Mouse (Mus musculus) hindbrain, embryonic 13.5 days (tissue): ENCODE measurements around the gene Hoxd13. TPM values are rescaled to one million over a fixed set of nuclear protein-coding genes. Genes with fewer than 3 reads are reported as not detected.
A peak's percentile ranks its signal among the peaks of the same experiment; 100 is the strongest.

Experiments used
- ATAC-seq: fragments of 200-750 bp; cut with Nextera tagmentation; 2 replicates; pipeline ENCODE4 v1.8.0; 2017; ENCODE audit warnings: moderate TSS enrichment; ENCODE audit not compliant: low FRiP score
- H3K27ac ChIP-seq: fragments of 300-500 bp; sonication (generic); 2 replicates; pipeline ENCODE4 v1.5.1; 2015; ENCODE audit warnings: inconsistent platforms, mild to moderate bottlenecking, moderate library complexity
- H3K27me3 ChIP-seq: fragments of 300-500 bp; sonication (generic); 2 replicates; pipeline ENCODE4 v1.6.1; 2015; ENCODE audit warnings: mild to moderate bottlenecking, inconsistent platforms
- H3K36me3 ChIP-seq: fragments of 300-500 bp; sonication (generic); 2 replicates; pipeline ENCODE4 v1.6.1; 2015; ENCODE audit warnings: mild to moderate bottlenecking, inconsistent platforms
- H3K4me1 ChIP-seq: fragments of 300-500 bp; sonication (generic); replicated peaks from 2 replicates; pipeline ENCODE4 v1.6.1; 2015; ENCODE audit warnings: inconsistent platforms
- H3K4me2 ChIP-seq: fragments of 300-500 bp; sonication (generic); 2 replicates; pipeline ENCODE4 v1.6.1; 2015; ENCODE audit warnings: inconsistent platforms, mild to moderate bottlenecking, moderate library complexity
- H3K4me3 ChIP-seq: fragments of 300-500 bp; sonication (generic); 2 replicates; pipeline ENCODE4 v1.5.1; 2015; ENCODE audit warnings: mild to moderate bottlenecking, inconsistent platforms
- H3K9ac ChIP-seq: fragments of 300-500 bp; sonication (generic); 2 replicates; pipeline ENCODE4 v1.6.1; 2015; ENCODE audit warnings: mild to moderate bottlenecking, inconsistent platforms
- H3K9me3 ChIP-seq: fragments of 300-500 bp; sonication (generic); 2 replicates; pipeline ENCODE4 v1.6.1; 2016; ENCODE audit warnings: inconsistent platforms
- WGBS: fragments of 180-500 bp; shearing (Covaris S2); methylation state at CpG from one replicate; pipeline ENCODE4 v1.1.7; 2015; 5-methylcytosine and 5-hydroxymethylcytosine counted together
- polyA plus RNA-seq: library from polyadenylated mRNA; unstranded; fragments of >200 nt; fragmentation: Nextera tagmentation; extraction: Ambion mirVana; gene quantifications from 2 replicates; pipeline ENCODE4 v1.2.1, GENCODE M21; 2015

Hoxd13 gene
- polyA plus RNA-seq, 1 experiment from 2014 or later = not detected

GRCm38 (mm10) chr2:74667191-74667841 is 794 bp upstream of the Hoxd13 start:
- 1% methylated on average over 36 of the region's 36 CpGs for WGBS
- H3K9me3 ChIP-seq = no peaks in the 10 kb centered on the region
- no peak overlapping the region for H3K9ac ChIP-seq
- no peaks in the 10 kb centered on the region for H3K36me3 ChIP-seq
- ATAC-seq = no peak
- peaks cover 99% of the 10 kb centered on the region for H3K27me3 ChIP-seq
- no peak overlapping the region for H3K27ac ChIP-seq
- no peak overlapping the region for H3K4me3 ChIP-seq
- H3K4me2 ChIP-seq = no peak overlapping the region
- peaks cover 7% of the 10 kb centered on the region for H3K4me1 ChIP-seq

DNA sequence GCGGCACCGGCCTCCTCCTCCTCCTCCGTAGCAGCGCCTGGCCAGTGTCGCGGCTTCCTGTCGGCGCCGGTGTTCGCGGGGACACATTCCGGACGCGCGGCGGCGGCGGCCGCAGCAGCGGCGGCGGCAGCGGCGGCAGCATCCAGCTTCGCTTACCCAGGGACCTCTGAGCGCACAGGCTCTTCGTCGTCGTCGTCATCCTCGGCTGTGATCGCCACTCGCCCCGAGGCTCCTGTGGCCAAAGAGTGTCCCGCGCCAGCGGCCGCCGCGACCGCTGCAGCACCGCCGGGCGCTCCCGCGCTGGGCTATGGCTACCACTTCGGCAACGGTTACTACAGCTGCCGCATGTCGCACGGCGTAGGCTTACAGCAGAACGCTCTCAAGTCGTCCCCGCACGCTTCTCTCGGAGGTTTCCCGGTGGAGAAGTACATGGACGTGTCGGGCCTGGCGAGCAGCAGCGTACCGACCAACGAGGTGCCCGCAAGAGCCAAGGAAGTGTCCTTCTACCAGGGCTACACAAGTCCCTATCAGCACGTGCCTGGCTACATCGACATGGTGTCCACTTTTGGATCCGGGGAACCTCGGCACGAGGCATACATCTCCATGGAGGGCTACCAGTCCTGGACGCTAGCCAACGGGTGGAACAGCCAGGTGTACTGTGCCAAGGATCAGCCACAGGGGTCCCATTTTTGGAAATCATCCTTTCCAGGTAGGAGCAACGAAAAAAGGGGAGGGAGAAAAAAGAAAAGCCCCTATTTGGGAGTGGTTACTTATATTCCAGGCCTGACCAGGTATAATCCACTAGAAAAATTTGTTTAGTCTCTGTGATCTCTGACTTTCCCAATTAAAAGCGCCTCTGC is 490 bp downstream of the Hoxd13 start:
- WGBS = 0% methylated on average over 64 of the region's 74 CpGs
- no peaks in the 10 kb centered on the region for H3K36me3 ChIP-seq
- H3K27ac ChIP-seq = no peak overlapping the region
- peak overlapping the region; percentile 25 for H3K4me3 ChIP-seq
- ATAC-seq = no peak
- peak overlapping the region; percentile 43 for H3K4me2 ChIP-seq
- peaks cover 12% of the 10 kb centered on the region for H3K4me1 ChIP-seq
- H3K27me3 ChIP-seq = peaks cover 99% of the 10 kb centered on the region
- no peak overlapping the region for H3K9ac ChIP-seq
- no peaks in the 10 kb centered on the region for H3K9me3 ChIP-seq

DNA sequence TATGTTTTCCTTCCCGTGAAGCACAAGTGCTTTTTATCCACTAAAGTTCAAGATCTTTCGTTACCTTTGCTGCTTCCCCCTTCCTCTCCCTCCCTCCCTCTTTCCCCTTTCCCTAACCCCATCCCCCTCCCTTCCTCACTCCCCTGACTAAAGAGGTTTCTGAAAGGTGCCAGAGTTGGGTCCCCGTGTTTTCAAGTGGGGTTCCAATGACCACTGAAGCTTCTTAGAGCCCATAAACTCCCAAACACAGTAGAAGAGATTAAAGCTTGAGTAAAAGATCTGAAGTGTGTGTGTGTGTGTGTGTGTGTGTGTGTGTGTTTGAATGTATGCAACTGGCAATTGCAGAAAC is 1.1 kb downstream of the Hoxd13 start:
- Histone ChIP-seq H3K4me1 (peaks cover 12% of the 10 kb centered on the region), H3K36me3 (no peaks in the 10 kb centered on the region), H3K27me3 (peaks cover 99% of the 10 kb centered on the region), H3K4me2 (no peak overlapping the region), H3K9me3 (no peaks in the 10 kb centered on the region), H3K27ac (no peak overlapping the region), H3K9ac (no peak overlapping the region), H3K4me3 (no peak overlapping the region)
- ATAC-seq = no peak
- 2% methylated on average over 3 of the region's 3 CpGs for WGBS

- peaks cover 99% of the 10 kb centered on the region for H3K27me3 ChIP-seq
- H3K36me3 ChIP-seq = no peaks in the 10 kb centered on the region
- 2% methylated on average over 14 of the region's 14 CpGs for WGBS
- H3K9ac ChIP-seq = no peak overlapping the region
- H3K4me1 ChIP-seq = peaks cover 12% of the 10 kb centered on the region
- H3K4me3 ChIP-seq = no peak overlapping the region
- no peak overlapping the region for H3K4me2 ChIP-seq
- H3K27ac ChIP-seq = no peak overlapping the region
- no peaks in the 10 kb centered on the region for H3K9me3 ChIP-seq
- ATAC-seq = no peak
Observed at GRCm38 (mm10) chr2:74669650-74670235, 1.6 kb downstream of the Hoxd13 start.

- Histone ChIP-seq H3K27ac (no peak overlapping the region), H3K4me3 (no peak overlapping the region), H3K9ac (no peak overlapping the region), H3K4me1 (peaks cover 12% of the 10 kb centered on the region), H3K36me3 (no peaks in the 10 kb centered on the region), H3K4me2 (no peak overlapping the region), H3K9me3 (no peaks in the 10 kb centered on the region), H3K27me3 (peaks cover 99% of the 10 kb centered on the region)
- no peak for ATAC-seq
- WGBS = 2% methylated on average over 3 of the region's 3 CpGs
Observed at GRCm38 (mm10) chr2:74670632-74671188, 2.6 kb downstream of the Hoxd13 start.

GRCm38 (mm10) chr2:74671847-74672246 is 3.7 kb downstream of the Hoxd13 start:
- WGBS = 5% methylated on average over 5 of the region's 5 CpGs

DNA sequence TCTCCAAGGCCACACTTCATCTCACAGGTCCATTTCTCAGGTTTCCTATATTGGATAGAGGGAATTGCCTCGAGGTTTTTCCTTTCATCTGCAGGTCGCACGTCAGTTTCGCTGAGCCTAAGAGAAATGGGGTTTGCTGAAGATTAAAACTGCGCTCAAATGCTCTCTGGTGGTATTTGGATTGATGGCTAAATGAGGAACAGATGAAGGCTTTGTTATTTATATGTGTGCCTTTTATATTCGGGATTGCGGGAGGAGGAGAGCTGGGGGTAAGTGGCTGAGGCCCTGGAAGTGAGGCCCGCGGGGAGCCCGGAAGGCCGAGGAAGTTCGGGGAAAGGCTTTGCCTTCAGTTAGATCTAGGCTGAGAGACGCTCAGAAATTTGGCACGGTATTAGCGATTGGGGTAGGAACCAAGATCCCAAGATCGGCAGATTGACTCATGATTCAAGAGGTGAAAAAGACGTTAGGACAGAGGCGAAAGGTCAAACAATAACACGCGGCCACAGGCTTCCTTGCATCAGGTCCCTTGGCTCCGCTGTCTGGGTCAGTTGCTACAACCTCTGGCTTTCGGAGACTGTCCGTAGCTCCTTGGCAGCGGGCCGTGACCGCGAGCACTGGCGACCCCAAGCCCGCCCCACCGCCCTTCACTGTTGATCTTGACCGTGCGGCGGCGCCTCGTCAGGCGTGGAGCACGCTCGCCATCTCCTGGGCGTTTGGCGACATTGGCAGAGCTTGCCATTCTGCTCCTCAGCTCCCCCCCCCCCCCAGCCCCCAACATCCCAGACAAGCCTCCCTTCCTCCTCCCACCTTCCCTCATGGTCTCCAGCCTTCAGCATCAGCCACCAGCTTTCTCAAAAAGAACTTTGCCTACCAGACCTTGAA is 4.6 kb downstream of the Hoxd13 start:
- Histone ChIP-seq H3K36me3 (no peaks in the 10 kb centered on the region), H3K27me3 (peaks cover 100% of the 10 kb centered on the region), H3K27ac (no peak overlapping the region), H3K9ac (no peak overlapping the region), H3K4me2 (peak overlapping the region; percentile 46), H3K9me3 (no peaks in the 10 kb centered on the region), H3K4me3 (peak overlapping the region; percentile 33), H3K4me1 (peaks cover 12% of the 10 kb centered on the region)
- ATAC-seq = peak; percentile 46; the same call in 1 of the 2 replicates
- WGBS = under 1% methylated on average over 40 of the region's 40 CpGs

More at GRCm38 (mm10) chr2:74671847-74672246, 3.7 kb downstream of the Hoxd13 start:
- ATAC-seq = no peak
- H3K27me3 ChIP-seq = peaks cover 100% of the 10 kb centered on the region
- no peaks in the 10 kb centered on the region for H3K36me3 ChIP-seq
- no peaks in the 10 kb centered on the region for H3K9me3 ChIP-seq
- H3K4me3 ChIP-seq = no peak overlapping the region
- no peak overlapping the region for H3K27ac ChIP-seq
- peaks cover 12% of the 10 kb centered on the region for H3K4me1 ChIP-seq
- H3K4me2 ChIP-seq = no peak overlapping the region
- H3K9ac ChIP-seq = no peak overlapping the region

GRCm38 (mm10) chr2:74673835-74674425 is 5.8 kb downstream of the Hoxd13 start:
- Histone ChIP-seq H3K4me1 (peaks cover 4% of the 10 kb centered on the region), H3K9ac (no peak overlapping the region), H3K36me3 (no peaks in the 10 kb centered on the region), H3K9me3 (no peaks in the 10 kb centered on the region), H3K4me2 (no peak overlapping the region), H3K27me3 (peaks cover 100% of the 10 kb centered on the region), H3K27ac (no peak overlapping the region), H3K4me3 (no peak overlapping the region)
- WGBS = under 1% methylated on average over 24 of the region's 24 CpGs
- no peak for ATAC-seq

DNA sequence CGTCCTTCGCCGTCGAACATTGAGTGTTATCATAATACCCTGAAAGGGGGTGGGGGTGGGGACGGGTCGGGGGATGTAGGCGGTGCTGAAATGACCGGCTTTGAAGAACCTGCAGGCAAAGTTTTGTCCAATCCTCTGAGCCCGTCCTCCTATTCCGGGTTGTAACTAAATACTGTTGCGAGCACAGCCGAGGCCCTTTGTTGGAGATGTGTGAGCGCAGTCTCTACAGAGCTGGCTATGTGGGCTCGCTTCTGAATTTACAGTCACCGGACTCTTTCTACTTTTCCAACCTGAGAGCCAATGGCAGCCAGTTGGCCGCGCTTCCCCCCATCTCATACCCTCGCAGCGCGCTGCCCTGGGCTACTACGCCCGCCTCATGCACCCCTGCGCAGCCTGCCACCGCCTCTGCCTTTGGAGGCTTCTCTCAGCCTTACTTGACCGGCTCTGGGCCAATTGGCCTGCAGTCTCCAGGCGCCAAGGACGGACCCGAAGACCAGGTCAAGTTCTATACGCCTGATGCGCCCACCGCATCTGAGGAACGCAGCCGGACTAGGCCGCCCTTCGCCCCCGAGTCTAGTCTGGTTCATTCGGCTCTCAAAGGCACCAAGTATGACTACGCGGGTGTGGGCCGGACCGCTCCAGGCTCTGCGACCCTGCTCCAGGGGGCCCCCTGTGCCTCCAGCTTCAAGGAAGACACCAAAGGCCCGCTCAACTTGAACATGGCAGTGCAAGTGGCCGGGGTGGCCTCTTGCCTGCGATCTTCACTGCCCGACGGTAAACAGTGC is 7.0 kb downstream of the Hoxd13 start, which contains the start of gene Hoxd12:
Gene Hoxd12, plus strand, starts transcription at position 133 of the 785 bp plus-strand sequence.
- no peak within 1 kb of the TSS for H3K4me3 ChIP-seq

DNA sequence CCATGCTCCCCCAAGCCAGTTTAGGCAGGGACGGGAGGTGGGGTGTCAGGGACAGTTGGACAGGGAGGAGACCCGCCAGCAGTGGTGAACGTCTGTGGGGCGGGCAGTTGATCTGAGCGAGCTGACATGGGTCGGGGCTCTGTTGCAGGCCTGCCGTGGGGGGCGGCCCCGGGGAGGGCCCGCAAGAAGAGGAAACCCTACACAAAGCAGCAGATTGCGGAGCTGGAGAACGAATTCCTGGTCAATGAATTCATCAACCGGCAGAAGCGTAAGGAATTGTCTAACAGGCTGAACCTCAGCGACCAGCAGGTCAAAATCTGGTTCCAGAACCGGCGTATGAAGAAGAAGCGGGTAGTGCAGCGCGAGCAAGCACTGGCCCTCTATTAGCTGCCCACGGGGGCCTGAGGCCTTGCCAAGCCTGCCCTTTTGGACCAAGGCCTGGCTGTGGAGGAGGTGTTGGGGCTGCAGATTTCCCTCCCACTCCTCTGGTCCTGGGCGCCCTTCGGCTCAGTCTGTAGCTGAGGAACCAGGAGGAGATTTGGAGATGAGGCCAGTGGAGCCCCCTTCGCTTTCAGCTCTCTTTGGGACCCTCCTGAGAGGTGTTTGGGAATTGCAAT is 7.7 kb downstream of the Hoxd13 start:
- Histone ChIP-seq H3K27me3 (peaks cover 100% of the 10 kb centered on the region), H3K4me2 (no peak overlapping the region), H3K9ac (no peak overlapping the region), H3K4me3 (no peak overlapping the region), H3K9me3 (no peaks in the 10 kb centered on the region), H3K36me3 (no peaks in the 10 kb centered on the region), H3K27ac (no peak overlapping the region), H3K4me1 (peaks cover 4% of the 10 kb centered on the region)
- no peak for ATAC-seq
- WGBS = 7% methylated on average over 23 of the region's 24 CpGs

More for the DNA sequence above, 7.0 kb downstream of the Hoxd13 start, which contains the start of gene Hoxd12:
- no peak for ATAC-seq
- Histone ChIP-seq H3K27me3 (peaks cover 100% of the 10 kb centered on the region), H3K9me3 (no peaks in the 10 kb centered on the region), H3K4me1 (peaks cover 4% of the 10 kb centered on the region), H3K9ac (no peak within 1 kb of the TSS), H3K4me2 (no peak within 1 kb of the TSS), H3K27ac (no peak within 1 kb of the TSS), H3K36me3 (no peaks in the 10 kb centered on the region)
- 2% methylated on average over 47 of the region's 47 CpGs for WGBS
